Mouse (Mus musculus) hindbrain, embryonic 10.5 days (tissue): ENCODE measurements around the gene Edc3. TPM values are rescaled to one million over a fixed set of nuclear protein-coding genes. Genes with fewer than 3 reads are reported as not detected.

Experiments used
- DNase-seq: peaks from one replicate; pipeline ENCODE4 v3.0.0-alpha.2; 2017; ENCODE audit warnings: low spot score
- H3K27ac ChIP-seq: fragments of 300-500 bp; sonication (generic); 2 replicates; pipeline ENCODE4 v1.5.1; 2016; ENCODE audit warnings: mild to moderate bottlenecking, moderate library complexity
- H3K27me3 ChIP-seq: fragments of 300-500 bp; sonication (generic); 2 replicates; pipeline ENCODE4 v1.6.1; 2016; ENCODE audit warnings: mild to moderate bottlenecking; ENCODE audit not compliant: poor library complexity, insufficient read depth, severe bottlenecking
- H3K36me3 ChIP-seq: fragments of 300-500 bp; sonication (generic); 2 replicates; pipeline ENCODE4 v1.6.1; 2016; ENCODE audit warnings: mild to moderate bottlenecking, moderate library complexity
- H3K4me1 ChIP-seq: fragments of 300-500 bp; sonication (generic); replicated peaks from 2 replicates; pipeline ENCODE4 v1.6.1; 2016; ENCODE audit warnings: mild to moderate bottlenecking
- H3K4me3 ChIP-seq: fragments of 300-500 bp; sonication (generic); 2 replicates; pipeline ENCODE4 v1.5.1; 2016; ENCODE audit warnings: mild to moderate bottlenecking, moderate library complexity
- H3K9me3 ChIP-seq: fragments of 300-500 bp; sonication (generic); 2 replicates; pipeline ENCODE4 v1.6.1; 2016; ENCODE audit warnings: mild to moderate bottlenecking, moderate library complexity
- WGBS: fragments of 180-500 bp; shearing (Covaris S2); methylation state at CpG from one replicate; pipeline ENCODE4 v1.1.7; 2016; 5-methylcytosine and 5-hydroxymethylcytosine counted together
- polyA plus RNA-seq: library from polyadenylated mRNA; unstranded; fragments of >200 nt; fragmentation: Nextera tagmentation; extraction: Ambion mirVana; gene quantifications from 2 replicates; pipeline ENCODE4 v1.2.1, GENCODE M21; 2016

The Edc3 gene
- polyA plus RNA-seq: 41.0 and 41.1 TPM in 2 replicates

DNA sequence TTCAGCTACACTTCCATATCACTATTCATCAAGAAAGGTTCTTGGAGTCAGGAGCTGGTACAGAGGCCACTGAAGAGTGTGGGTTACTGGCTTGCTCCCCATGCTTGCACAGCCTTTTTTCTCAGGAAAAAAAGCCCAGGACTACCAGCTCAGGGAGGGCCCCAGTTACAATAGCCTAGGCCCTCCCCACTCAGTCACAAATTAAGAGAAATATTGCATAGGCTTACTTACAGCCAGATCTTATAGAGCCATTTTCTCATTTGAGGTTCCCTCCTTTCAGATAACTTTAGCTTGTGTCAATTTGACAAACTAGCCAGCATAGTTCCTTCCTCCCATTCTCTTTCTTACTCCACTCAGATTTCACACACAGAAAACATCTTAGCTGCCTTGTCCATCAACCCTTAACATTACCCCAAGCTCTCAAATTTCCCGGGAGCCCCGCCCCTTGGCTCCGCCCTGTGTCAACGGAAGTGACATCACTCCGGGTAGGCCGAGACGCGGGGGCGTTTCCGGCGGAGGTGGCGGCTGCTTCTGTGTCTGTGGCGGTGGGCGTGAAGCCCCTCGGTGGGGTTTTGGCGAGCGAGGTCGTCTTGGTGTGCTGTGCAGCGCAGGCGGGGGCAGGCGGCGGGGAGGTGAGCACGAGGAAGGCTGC, at the start of gene Edc3:
Edc3 (plus strand) TSS at position 473 of the 652 bp plus-strand sequence.
- Histone ChIP-seq H3K27ac (peak within 1 kb of the TSS; percentile 94), H3K27me3 (no peaks in the 10 kb centered on the region), H3K36me3 (peaks cover 23% of the 10 kb centered on the region), H3K4me1 (peaks cover 10% of the 10 kb centered on the region), H3K9me3 (peaks cover 5% of the 10 kb centered on the region; the same call in 1 of the 2 replicates), H3K4me3 (peak within 1 kb of the TSS; percentile 88)
- DNase-seq: peak; percentile 95
- WGBS: under 1% methylated on average over 23 of the region's 23 CpGs

DNA sequence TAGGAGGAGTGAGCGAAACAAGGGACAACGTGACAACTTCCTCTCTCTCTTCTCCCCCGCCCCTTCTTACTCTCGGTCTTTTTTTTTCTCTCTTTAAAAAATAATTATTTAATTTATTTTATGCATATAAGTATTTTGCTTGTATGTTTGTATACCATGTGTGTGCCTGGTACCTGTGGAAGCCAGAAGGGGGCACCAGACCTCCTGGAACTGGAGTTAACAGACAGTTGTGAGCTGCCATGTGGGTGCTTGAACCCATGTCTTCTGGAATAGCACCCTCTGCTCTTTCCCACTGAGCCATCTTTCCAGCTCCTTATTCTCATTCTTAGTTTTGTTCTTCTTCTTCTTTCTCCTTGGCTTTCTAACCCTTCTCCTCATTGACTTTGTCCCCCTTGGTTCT, 49.4 kb upstream of the Edc3 start:
- Histone ChIP-seq H3K27ac (no peak overlapping the region), H3K36me3 (no peaks in the 10 kb centered on the region), H3K9me3 (no peaks in the 10 kb centered on the region), H3K27me3 (peaks cover 20% of the 10 kb centered on the region), H3K4me1 (peaks cover 13% of the 10 kb centered on the region), H3K4me3 (no peak overlapping the region)
- DNase-seq: no peak
- WGBS: 77% methylated on average over 4 of the region's 4 CpGs

DNA sequence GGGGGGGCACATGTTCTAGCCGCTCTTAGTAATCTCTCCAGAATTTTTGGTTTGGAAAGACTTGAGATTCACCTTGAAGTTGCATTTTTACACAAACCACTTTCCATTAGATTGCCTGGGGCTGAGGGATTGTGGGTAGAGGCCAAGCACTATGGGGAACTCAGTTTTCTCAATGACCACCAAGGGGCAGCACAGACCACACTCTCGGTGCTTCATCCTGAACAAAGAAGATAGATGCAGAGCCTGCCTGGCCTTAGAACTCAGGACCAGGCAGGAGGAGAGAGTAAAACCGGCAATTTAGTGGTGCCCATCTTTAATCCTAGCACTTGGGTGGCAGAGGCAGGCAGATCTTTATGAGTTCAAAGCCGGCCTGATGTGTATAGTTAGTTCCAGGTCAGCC, 48.6 kb upstream of the Edc3 start:
- Histone ChIP-seq H3K4me3 (no peak overlapping the region), H3K27me3 (peaks cover 12% of the 10 kb centered on the region), H3K9me3 (no peaks in the 10 kb centered on the region), H3K27ac (peak overlapping the region; percentile 57), H3K36me3 (no peaks in the 10 kb centered on the region), H3K4me1 (peaks cover 8% of the 10 kb centered on the region)
- WGBS: 27% methylated on average over 4 of the region's 4 CpGs
- DNase-seq: peak; percentile 70

DNA sequence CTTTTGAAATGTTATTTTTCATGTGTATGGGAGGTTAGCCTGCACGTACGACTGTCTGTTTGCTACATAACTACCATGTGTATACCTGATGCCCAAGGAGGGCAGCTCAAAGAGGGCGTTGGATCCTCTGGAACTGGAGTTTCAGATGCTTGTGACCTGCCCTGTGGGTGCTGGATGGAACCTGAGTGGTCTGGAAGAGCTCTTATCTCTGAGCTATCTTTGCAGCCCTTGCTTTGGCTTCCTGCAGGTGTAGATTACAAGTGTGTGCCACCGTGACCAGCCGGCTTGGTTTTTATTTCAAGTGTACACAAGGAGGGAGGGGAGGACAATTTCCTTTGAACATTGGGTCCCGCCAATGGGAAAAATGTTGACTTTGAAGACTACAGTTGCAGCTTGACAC, 47.8 kb upstream of the Edc3 start:
- H3K36me3 ChIP-seq: no peaks in the 10 kb centered on the region
- H3K27ac ChIP-seq: no peak overlapping the region
- no peak for DNase-seq
- WGBS: 84% methylated on average over 6 of the region's 6 CpGs
- H3K27me3 ChIP-seq: peaks cover 7% of the 10 kb centered on the region; the same call in 1 of the 2 replicates
- peaks cover 7% of the 10 kb centered on the region for H3K4me1 ChIP-seq
- no peak overlapping the region for H3K4me3 ChIP-seq
- no peaks in the 10 kb centered on the region for H3K9me3 ChIP-seq

DNA sequence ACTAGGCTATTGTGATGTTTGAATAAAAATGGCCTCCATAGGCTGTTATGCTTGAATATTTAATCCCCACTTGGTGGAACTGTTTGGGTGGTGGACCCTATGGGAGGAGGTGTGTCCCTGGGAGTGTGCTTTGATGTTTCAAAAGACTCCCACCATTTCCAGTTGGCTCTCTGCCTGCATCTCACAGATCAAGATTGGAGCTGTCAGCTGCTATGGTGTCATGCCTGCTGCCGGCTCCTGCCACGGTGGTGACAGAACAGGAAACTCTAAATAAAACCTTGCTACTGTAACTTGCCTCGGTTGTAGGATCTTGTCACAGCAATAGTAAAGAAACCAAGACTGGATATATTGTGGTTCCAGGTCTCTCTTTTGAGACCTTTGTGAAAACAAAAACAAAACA, 46.8 kb upstream of the Edc3 start:
- Histone ChIP-seq H3K9me3 (no peaks in the 10 kb centered on the region), H3K27me3 (peaks cover 6% of the 10 kb centered on the region; the same call in 1 of the 2 replicates), H3K4me3 (no peak overlapping the region), H3K36me3 (no peaks in the 10 kb centered on the region), H3K4me1 (no peaks in the 10 kb centered on the region), H3K27ac (no peak overlapping the region)
- 84% methylated on average over 3 of the region's 3 CpGs for WGBS
- DNase-seq: no peak

DNA sequence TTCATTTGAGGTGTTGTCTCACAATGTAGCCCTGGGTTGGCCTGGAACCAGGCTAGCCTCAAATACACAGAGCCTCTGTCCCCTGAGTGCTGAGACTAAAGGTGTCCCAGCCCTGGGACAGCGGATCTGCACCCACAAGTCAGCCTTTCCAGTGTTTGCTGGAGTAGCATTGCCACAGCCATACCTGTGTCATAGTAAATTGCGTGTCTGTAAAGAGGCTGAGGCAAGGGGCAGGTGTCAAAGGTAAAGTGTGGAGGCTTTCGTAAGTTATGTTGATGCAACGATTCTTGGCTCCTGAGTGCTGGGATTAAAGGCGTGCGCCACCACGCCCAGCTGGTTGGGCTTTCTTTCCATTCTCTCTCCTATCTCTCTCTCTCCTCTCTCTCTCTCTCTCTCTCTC, 43.7 kb upstream of the Edc3 start:
- 77% methylated on average over 7 of the region's 7 CpGs for WGBS
- no peak overlapping the region for H3K27ac ChIP-seq
- no peaks in the 10 kb centered on the region for H3K4me1 ChIP-seq
- H3K36me3 ChIP-seq: no peaks in the 10 kb centered on the region
- no peaks in the 10 kb centered on the region for H3K9me3 ChIP-seq
- H3K4me3 ChIP-seq: no peak overlapping the region
- H3K27me3 ChIP-seq: peaks cover 4% of the 10 kb centered on the region; the same call in 1 of the 2 replicates
- no peak for DNase-seq

GRCm38 (mm10) chr9:57666536-57666935, 41.8 kb upstream of the Edc3 start:
- DNase-seq: no peak
- H3K9me3 ChIP-seq: no peaks in the 10 kb centered on the region
- 83% methylated on average over 8 of the region's 8 CpGs for WGBS
- no peak overlapping the region for H3K27ac ChIP-seq
- no peak overlapping the region for H3K4me3 ChIP-seq
- H3K4me1 ChIP-seq: no peaks in the 10 kb centered on the region
- no peaks in the 10 kb centered on the region for H3K36me3 ChIP-seq
- H3K27me3 ChIP-seq: peaks cover 4% of the 10 kb centered on the region; the same call in 1 of the 2 replicates

DNA sequence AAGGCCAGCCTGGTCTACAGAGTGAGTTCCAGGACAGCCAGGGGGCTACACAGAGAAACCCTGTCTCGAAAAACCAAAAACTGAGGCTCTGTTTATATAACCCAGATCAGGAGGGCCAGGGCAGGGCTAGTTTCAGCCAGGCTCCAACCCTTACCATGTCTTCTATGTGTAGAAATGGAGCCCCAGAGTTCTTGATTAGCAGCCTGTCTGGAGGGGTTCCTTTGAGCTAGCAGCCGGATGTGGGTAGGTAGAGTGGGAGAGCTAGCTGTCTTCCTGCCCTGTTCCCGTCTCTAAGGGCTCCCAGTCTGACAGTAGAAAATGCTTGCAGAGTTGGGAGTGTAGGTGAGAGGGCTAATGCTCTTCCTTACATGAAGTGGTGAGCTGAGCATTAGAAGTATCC, 41.2 kb upstream of the Edc3 start:
- no peaks in the 10 kb centered on the region for H3K4me1 ChIP-seq
- H3K4me3 ChIP-seq: no peak overlapping the region
- no peak overlapping the region for H3K27ac ChIP-seq
- H3K27me3 ChIP-seq: peaks cover 4% of the 10 kb centered on the region; the same call in 1 of the 2 replicates
- no peak for DNase-seq
- 77% methylated on average over 3 of the region's 3 CpGs for WGBS
- H3K9me3 ChIP-seq: no peaks in the 10 kb centered on the region
- H3K36me3 ChIP-seq: no peaks in the 10 kb centered on the region

GRCm38 (mm10) chr9:57667817-57668216, 40.5 kb upstream of the Edc3 start:
- no peaks in the 10 kb centered on the region for H3K4me1 ChIP-seq
- no peaks in the 10 kb centered on the region for H3K36me3 ChIP-seq
- no peak for DNase-seq
- 58% methylated on average over 11 of the region's 11 CpGs for WGBS
- H3K27me3 ChIP-seq: peaks cover 4% of the 10 kb centered on the region; the same call in 1 of the 2 replicates
- H3K4me3 ChIP-seq: no peak overlapping the region
- H3K9me3 ChIP-seq: no peaks in the 10 kb centered on the region
- no peak overlapping the region for H3K27ac ChIP-seq

DNA sequence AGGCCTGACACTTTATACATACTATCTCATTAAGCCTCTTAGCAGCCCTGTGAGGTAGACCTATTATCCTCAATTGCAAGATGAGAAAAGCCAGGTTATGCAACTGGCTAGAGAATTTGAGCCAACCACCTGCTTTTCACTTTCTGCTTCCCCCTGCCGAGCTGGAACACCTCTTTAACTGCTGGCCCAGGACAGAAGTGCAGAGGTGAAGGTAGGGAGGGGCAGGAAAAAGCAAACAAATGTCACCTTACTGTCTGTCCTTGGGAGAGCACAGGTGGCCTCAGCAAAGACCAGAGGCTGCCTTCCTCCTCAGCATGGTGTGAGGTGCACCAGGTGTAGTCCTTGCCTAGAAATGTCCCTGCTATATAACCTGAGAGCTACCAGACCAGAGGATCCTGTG, 40.1 kb upstream of the Edc3 start:
- H3K27me3 ChIP-seq: peaks cover 4% of the 10 kb centered on the region; the same call in 1 of the 2 replicates
- no peaks in the 10 kb centered on the region for H3K9me3 ChIP-seq
- DNase-seq: no peak
- WGBS: 41% methylated on average over 1 of the region's 1 CpGs
- no peaks in the 10 kb centered on the region for H3K4me1 ChIP-seq
- no peaks in the 10 kb centered on the region for H3K36me3 ChIP-seq
- H3K4me3 ChIP-seq: no peak overlapping the region
- no peak overlapping the region for H3K27ac ChIP-seq

GRCm38 (mm10) chr9:57669566-57669965, 38.8 kb upstream of the Edc3 start:
- no peaks in the 10 kb centered on the region for H3K36me3 ChIP-seq
- H3K4me1 ChIP-seq: no peaks in the 10 kb centered on the region
- H3K27me3 ChIP-seq: peaks cover 4% of the 10 kb centered on the region; the same call in 1 of the 2 replicates
- H3K4me3 ChIP-seq: no peak overlapping the region
- 79% methylated on average over 3 of the region's 3 CpGs for WGBS
- DNase-seq: no peak
- H3K27ac ChIP-seq: no peak overlapping the region
- no peaks in the 10 kb centered on the region for H3K9me3 ChIP-seq

DNA sequence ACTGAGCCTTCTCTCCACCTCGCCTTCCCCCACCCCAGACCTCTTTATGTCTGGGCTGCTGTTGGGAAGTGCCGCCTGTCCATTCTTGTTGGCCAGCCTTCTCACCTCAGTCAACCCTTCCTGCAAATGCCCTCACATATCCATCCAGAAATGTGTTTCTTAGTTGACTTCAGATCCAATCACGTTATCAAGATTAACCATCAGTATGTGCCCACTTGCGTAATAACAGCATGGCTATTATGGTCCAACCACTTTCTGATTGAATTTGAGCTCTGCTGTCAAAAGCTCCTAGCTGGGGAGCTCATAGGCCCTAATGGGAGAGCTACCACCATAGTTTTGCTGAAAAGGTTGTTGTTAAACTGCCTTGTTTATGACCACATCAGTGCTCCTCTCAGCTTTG, 37.3 kb upstream of the Edc3 start:
- Histone ChIP-seq H3K27me3 (peaks cover 4% of the 10 kb centered on the region; the same call in 1 of the 2 replicates), H3K36me3 (no peaks in the 10 kb centered on the region), H3K4me3 (no peak overlapping the region), H3K9me3 (peaks cover 3% of the 10 kb centered on the region; the same call in 1 of the 2 replicates), H3K27ac (no peak overlapping the region), H3K4me1 (no peaks in the 10 kb centered on the region)
- no peak for DNase-seq
- 91% methylated on average over 4 of the region's 4 CpGs for WGBS

DNA sequence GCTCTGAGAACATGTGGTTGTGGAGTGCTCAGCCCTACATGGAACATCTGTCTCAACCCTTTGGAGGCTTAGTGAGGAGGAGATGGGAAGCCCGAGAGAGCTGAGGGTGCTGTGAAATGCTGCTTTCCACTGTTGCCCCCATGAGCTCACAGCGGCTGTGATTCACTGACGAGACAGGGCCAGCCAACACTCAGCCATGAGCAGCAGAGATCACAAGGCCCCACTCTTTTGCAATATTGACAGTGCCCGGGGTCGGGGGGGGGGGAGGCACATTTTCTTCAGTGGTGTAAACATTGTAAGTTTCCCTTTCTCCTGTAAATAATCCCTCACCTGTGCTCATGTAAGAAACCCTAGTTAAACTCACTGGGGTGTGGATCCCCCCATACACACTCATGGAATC, 36.8 kb upstream of the Edc3 start:
- Histone ChIP-seq H3K36me3 (no peaks in the 10 kb centered on the region), H3K4me1 (no peaks in the 10 kb centered on the region), H3K4me3 (no peak overlapping the region), H3K27me3 (peaks cover 4% of the 10 kb centered on the region; the same call in 1 of the 2 replicates), H3K27ac (no peak overlapping the region), H3K9me3 (peaks cover 3% of the 10 kb centered on the region; the same call in 1 of the 2 replicates)
- no peak for DNase-seq
- 86% methylated on average over 5 of the region's 5 CpGs for WGBS
